Mouse (Mus musculus): ENCODE results near the gene Rabggta. TPM values are rescaled to one million over a fixed set of nuclear protein-coding genes. Genes with fewer than 3 reads are reported as not detected.

Rabggta gene
- total RNA-seq, 2 experiments from 2014 or later = 12.6 to 20.2 TPM

DNA sequence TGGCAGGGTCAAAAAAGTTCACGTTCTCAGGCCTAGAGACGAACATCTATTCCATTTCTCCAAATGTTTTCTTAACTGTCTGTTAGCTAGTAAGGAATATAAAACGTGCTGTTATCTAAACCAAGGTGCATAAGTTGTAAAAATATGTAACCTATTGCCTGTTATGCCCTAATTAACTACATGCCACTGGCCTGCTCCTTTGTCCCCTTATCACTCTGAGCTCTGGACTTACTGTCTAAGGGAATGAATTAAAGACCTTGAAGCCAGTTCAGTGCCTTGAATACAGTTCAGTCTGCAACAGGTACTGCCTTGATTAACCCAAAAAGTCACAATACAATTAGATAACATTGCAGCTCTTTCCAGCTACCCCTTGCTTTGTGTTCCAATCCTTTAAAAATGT, 13.3 kb upstream of the Rabggta start:
- no peak for ATAC-seq (replicated peaks; ENCODE audit: low FRiP score, low TSS enrichment, poor library complexity, severe bottlenecking)

DNA sequence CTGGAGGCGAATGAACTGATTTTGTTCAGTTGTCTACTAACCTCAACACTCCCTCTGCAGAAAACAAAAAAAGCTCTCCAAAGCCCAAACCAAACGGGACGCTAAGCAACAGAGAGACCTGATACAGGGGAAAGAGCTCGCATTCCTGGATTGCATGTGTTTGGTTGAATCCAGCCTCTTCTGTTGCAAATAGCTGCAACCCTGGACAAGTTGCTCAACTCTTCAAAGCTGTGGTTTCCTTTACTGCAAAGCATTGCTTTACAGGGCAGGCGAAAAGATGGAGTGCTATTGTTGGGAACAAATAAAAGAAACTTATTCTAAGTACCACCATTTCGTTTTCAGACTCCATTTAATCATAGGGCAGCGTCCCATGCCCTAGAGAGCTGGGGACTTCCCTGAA, 12.8 kb upstream of the Rabggta start:
- ATAC-seq (replicated peaks; ENCODE audit: low FRiP score, low TSS enrichment, poor library complexity, severe bottlenecking) = no peak

DNA sequence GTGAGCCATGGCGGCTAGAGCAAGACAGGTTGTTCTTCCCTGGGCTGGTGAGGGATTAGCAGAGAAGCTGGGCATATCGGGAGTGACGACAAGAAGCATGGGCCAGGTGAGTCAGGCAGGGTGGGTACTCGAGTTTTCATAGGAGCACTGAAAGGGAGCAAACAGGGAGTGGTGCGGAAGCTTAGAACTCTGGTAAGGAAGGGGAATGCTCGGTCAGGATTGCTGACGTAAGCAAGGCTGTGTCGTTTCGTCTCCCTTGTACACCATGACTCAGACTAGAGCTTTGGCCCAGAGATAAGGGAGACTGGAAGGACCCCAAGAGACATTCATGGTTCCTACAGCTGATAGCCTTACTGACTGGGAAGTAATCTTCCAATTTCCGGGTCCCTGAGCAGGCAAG, 11.8 kb upstream of the Rabggta start:
- no peak for ATAC-seq (replicated peaks; ENCODE audit: low FRiP score, low TSS enrichment, poor library complexity, severe bottlenecking)

DNA sequence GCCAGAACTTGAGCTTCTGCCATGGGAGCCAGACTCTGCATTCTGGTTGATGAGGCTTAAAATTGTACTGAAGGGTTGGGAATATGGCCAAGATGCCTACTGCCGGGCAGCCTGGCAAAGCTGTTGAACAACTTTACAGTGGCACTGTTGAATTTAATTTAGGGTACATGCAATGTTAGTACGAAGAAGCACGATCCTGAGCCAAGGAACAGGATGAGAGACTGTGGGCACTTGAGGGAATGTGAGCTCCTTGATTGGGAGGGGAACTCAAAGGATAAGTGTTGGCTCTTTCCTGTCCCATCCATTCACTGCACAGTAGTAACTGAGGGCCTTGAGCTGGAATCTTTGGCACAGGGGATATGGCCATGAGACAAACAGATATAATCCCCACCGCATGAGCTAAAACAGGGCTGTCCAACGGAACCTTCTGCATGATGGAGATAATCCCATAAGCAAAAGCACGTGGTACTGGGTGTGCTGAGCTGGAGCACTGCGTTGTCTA, 8.5 kb upstream of the Rabggta start:
- ATAC-seq (replicated peaks; ENCODE audit: low FRiP score, low TSS enrichment, poor library complexity, severe bottlenecking) = no peak

DNA sequence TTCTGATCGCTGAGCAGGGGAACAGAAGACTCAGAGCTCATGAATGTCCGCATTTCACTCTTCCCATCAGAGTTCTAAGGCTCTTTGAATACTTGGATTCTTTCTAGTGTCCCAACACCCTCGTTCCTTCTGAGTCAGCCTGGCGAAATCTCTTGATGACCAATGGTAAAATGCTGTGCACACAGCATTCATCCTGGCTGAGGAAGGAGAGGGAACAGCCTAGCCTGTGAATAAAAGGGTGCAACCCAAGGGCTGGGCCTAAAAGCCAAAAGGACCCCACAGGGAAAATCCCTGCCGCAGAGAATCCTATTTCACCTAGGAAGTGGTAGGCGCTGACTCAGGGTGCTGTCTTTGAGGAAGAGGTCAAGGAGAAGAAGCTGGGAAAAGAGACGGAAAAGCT, 8.1 kb upstream of the Rabggta start:
- no peak for ATAC-seq (replicated peaks; ENCODE audit: low FRiP score, low TSS enrichment, poor library complexity, severe bottlenecking)

DNA sequence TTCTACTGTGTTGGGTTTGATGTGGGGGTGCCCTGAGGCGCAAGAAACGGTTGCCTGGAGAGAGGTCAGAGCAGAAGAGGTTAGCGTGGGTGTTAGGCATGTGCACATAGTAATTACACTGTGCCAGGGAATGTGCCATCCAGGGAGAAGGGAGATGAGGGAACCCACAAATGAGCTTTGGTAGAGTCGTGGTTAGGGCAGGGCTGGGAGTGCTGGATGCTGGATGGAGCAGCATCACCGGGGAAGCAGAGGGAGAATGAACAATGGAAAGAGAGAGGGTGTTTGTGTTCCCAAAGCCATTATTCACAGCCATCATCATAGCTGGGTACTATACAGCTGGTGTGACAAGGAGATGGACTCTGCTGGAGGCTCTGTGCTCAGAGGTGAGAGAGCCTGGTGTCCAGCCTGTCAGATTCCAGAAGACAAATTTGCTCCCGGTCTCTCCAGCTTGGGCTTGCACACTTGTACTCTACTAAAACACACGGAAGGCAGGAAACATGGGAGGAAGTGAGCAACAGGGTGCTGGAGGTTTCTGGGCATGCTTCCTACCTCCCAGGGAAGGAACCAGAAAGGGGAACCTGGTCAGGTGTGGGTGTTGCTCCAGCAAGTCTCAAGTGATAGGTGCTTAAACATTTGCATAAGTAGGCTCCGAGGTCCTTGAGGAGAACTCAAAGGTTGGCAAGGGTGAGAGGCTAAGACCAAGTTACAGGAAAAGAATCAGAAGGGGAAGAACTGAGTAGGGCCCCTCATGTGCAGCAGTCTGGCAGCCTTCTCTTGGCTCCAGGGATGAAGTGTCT, 6.0 kb upstream of the Rabggta start:
- ATAC-seq (replicated peaks; ENCODE audit: low FRiP score, low TSS enrichment, poor library complexity, severe bottlenecking) = no peak

DNA sequence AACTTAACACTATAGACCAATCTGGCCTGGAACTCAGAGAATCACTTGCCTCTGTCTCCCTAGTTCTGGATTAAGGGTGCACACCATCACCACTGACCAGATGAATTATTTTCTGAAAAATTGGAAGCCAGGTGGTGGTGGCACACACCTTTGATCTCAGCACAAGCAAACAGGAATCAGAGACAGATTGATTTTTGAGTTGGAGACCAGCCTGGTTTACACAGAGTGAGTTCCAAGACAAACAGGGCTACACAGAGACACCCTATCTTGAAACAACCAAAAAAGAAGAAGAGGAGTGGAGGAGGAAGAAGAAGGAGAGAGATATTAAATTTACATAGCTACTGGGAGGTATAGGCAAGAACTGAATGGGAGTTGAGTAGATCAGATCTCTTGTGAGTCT, 4.2 kb upstream of the Rabggta start:
- ATAC-seq (replicated peaks; ENCODE audit: low FRiP score, low TSS enrichment, poor library complexity, severe bottlenecking) = no peak

DNA sequence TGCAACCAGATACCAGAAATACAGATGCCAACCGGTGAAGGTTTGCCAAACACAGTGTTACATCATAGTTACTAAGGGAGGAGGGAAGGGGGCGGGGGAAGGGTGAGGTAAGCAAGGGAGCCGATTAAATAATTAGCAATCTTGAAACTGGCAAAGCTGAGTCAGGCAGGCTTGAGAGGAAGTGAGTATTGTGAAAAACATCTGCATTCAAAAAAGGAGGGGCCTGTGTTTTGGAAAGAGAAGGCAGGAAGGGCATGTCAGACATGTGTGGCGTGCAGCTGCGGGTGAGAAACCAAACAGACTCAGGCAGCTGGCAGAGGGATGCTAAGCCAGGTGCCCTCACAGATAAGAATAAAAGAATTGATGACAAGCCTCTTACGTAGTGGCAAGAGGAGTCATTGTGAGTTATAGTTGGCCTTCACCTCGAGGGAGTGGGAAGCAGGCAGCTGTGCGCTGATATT, 2.4 kb upstream of the Rabggta start:
- ATAC-seq (replicated peaks; ENCODE audit: low FRiP score, low TSS enrichment, poor library complexity, severe bottlenecking) = peak; percentile 76

DNA sequence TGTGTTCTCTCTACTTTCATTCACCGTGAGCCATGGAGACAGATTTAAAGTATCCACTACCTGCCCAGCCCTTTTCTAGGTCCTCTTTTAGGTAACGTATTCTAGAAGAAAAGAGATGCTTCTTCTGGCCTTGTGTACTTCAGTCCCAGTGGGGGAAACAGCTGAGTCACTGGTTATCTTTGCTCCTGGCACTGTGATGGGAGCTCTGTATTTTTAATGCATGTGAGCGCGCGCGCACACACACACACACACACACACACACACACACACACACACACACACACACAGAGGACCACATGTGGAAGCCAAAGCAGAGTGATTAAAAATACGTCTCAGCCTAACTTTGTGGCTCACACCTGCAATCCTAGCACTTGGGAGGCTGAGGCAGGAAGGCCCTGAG, 1.4 kb upstream of the Rabggta start:
- no peak for ATAC-seq (replicated peaks; ENCODE audit: low FRiP score, low TSS enrichment, poor library complexity, severe bottlenecking)

DNA sequence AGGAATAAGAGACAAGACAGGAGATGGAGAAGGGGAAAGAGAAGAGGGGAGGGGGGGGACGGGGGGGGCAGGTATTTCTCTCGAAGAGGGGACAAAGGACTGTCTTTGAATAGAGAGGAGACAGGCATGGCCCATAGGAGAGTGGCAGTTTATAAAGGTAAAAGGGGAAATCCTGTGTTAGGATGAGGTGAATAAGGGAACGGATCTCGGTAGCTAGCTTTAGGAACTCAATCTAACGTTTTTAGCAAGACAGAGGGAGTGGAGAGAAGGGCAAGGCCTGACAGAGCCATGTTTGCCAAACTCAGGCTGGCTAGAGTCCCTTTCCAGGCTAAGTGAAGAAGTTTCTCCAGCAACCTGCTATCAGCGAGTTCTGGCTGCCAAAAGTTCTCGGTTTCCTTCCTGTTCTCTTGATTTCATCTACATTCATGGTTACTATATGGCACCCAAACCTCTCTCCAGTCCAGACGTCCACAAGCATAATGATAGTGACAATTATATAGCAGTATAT, 429 bp upstream of the Rabggta start:
- ATAC-seq (replicated peaks; ENCODE audit: low FRiP score, low TSS enrichment, poor library complexity, severe bottlenecking) = no peak

DNA sequence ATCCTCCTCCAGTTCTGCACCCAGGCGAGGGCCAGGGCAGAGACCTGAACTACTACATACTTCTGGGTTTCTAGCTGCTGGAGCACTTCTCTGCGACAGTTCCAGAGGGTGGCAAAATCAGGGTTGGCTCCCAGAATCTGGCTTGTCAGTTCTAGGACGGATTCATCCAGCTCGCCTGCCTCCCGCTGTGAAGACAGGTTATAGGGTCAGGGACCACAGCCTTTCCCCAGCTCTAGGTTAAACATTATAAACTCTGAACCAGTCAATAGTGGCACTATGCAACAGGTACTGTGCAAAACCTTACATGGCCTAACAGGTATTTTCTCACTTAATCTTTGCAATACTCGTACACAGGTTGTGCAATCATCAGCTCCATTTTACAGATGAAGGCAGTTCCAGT, 987 bp downstream of the Rabggta start:
- ATAC-seq (replicated peaks; ENCODE audit: low FRiP score, low TSS enrichment, poor library complexity, severe bottlenecking) = no peak

DNA sequence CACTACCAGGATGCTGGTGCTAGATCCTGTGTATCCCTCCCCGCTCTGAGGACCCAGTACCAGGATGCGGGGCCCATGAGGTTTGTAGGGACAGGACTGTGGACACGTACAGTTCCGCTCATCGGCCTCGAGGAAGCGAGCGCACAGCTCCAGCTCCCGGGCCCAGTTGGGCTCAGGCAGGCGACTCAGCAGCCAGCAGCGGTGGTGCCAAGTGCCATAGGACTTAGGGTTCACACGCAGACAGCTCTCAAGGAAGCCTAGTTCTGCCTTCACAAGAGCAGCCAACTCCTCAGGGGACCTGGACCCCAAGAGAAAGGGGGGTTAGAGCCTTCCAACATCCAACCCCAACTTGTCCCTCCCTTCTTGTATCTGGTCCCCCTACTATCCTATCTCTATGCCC, 1.4 kb downstream of the Rabggta start:
- no peak for ATAC-seq (replicated peaks; ENCODE audit: low FRiP score, low TSS enrichment, poor library complexity, severe bottlenecking)

DNA sequence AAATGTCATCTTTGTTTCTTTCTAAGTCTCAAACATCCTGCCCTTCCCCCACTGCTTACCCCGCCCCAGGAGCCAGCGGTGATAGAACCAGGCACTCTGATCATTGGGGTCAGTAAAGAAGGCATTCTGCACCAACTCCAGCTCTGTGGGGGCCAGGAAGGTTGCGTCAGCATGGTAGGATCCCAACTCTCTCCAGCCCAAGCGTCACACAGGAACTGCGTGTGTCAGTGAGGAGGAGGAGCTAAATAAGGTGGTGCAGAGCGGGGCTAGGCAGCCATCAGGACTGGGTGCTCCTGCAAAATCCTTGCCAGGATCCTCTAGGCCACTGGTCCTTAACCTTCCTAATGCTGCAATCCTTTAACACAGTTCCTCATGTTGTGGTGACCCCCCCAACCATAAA, 2.3 kb downstream of the Rabggta start:
- no peak for ATAC-seq (replicated peaks; ENCODE audit: low FRiP score, low TSS enrichment, poor library complexity, severe bottlenecking)

DNA sequence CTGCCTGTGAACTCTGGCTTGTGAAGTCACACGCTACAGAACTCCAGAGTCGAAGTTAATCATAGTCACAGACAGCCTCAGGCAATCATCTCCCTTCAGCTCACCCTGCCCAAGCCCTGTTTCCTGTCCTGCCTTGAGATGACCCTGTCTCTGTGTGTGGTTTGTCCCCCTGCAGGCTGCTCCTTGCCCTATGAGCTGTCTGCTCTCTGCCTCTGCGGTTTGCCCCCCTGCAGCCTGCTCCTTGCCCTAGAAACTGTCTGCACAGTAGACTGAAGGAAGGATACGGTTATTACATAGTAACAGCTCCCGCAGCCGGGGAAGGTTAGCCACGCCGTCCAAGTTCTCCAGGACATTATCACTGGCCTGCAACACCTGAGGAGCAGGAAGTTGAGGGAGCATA, 5.2 kb downstream of the Rabggta start:
- no peak for ATAC-seq (replicated peaks; ENCODE audit: low FRiP score, low TSS enrichment, poor library complexity, severe bottlenecking)

DNA sequence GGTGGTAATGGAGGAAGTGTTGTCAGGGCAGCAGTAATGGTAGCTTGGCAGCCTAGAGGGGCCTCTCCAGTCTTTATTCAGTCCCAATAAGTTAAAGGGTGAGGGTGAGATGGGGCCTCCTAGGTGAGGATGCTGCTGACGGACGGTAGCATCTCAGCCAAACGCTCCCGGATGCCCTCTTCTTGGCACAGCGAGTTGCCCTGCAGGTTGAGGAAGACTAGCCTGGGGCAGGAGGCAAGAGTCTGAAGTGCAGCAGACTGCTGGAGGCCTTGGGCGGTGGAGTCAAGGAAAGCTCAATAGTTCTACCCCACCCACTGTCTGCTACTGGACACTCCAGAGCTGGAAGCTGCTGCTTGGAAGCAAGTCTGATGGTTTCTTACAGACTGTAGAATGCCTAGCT, 5.8 kb downstream of the Rabggta start:
- no peak for ATAC-seq (replicated peaks; ENCODE audit: low FRiP score, low TSS enrichment, poor library complexity, severe bottlenecking)

DNA sequence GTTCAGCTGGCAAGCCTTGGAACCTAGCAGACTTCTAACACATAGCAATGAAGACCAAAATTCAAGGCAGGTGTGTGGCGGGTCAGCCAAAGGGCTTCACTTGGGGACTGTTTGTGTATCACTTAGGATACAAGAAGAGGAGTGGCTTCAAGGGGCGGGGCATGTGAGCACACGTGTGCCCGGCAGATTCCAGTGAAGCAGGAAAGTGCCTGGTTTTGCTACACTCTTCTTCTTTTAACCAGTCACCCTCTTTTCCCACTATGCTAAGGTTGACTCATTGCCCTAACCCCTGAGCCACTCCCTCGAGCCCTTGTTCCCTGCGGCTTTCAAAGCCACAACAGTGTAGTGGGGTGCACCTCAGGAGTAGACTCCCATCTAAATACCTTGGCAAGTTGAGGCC, 7.2 kb downstream of the Rabggta start:
- ATAC-seq (replicated peaks; ENCODE audit: low FRiP score, low TSS enrichment, poor library complexity, severe bottlenecking) = peak; percentile 46

DNA sequence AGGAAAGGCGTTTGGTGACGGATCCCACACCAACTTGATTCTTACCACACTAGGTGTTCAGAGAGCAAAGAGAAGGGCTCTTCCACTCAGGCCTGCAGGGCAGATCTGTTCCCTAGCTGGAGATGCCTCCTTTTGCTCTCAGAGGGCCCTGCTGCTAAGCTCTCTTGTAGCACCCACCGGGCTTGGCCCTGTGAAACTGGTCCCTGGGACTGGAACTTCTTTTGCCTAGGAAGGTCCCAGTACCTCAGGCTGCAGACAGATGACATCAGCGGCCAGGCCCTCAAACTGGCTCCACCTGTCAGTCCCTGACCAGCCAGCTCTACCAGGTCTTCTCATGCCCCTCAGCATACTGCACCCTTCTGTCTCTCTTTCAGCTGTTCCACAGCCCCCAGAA, 8.3 kb downstream of the Rabggta start, which contains the start of gene Tgm1:
TSS of gene Tgm1 (minus strand) at position 198 of the 394 bp plus-strand sequence.
- no peak for ATAC-seq (replicated peaks; ENCODE audit: low FRiP score, low TSS enrichment, poor library complexity, severe bottlenecking)

DNA sequence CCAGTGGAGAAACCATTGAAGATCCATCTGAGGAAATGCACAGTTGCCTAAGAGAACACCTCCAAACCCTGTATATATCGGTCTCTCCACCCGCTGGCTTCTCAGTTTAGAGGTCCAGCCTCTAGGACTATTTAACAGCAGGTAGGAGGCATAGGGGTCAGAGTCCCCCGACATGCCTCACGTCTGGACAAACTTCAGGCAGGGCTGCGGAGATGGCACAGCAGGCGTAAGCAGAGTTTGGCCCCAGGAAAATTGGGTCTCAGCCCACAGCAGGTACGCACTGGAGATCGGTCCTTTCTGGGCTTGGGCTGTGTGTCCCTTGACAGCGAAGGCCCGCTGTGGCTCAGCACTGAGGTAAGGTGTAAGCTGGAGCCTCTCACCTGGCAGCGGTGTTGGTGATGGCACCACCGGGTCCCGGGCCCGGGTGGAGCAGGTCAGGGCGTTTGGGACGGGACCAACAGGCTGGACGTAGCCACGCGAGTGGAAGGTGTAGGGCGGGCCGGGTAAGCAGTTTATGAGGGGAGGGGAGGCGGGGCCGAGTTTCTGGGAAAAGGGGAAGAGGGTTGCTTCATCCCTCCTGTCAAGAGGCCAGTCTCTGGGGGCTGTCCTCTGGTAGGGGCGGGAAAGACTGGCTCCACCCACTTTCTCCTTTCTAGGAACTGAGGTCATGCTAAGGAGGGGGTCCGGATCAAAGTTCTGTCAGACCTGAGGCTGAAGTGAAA, 8.9 kb downstream of the Rabggta start:
- no peak; the same call in 1 of the 2 replicates for ATAC-seq (replicated peaks; ENCODE audit: low FRiP score, low TSS enrichment, poor library complexity, severe bottlenecking)

DNA sequence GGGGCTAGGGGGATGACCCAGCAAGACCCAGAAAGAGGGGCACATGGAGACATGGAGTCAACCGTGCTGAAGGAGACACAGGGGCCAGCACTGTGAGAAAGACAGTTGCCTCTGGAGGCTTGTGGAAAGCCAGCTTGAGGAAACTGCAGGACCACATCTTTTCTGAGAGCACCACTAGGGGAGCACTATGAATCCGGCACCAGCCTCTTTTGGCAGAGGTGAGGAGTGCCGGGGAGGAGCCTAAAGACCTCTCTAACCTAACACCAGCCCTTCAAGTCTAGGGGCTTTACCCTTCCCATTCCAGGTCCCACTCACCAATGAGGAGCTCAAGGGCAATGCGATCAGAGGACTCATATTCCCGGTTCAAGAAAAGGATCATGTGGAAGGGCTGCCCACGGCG, 10.3 kb downstream of the Rabggta start:
- no peak for ATAC-seq (replicated peaks; ENCODE audit: low FRiP score, low TSS enrichment, poor library complexity, severe bottlenecking)

DNA sequence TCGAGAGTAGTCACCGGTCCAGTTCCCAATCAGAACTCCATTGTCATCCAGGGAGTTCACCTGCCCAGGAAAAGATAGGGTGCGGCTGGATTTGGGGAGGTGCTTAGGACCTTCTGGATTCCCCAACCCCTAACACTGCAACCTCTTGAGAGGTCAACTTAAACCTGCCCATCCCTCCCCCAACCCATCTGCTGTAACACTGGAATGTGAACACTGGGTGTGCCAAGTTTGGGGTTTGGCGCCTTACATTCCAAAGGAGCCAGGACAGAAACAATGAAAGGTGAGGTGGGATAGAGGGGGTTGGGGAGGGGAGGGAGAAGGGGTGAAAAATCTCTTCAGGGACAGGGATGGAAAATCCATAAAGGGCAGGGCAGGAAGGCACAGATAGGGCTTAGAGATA, 12.6 kb downstream of the Rabggta start:
- ATAC-seq (replicated peaks; ENCODE audit: low FRiP score, low TSS enrichment, poor library complexity, severe bottlenecking) = no peak

DNA sequence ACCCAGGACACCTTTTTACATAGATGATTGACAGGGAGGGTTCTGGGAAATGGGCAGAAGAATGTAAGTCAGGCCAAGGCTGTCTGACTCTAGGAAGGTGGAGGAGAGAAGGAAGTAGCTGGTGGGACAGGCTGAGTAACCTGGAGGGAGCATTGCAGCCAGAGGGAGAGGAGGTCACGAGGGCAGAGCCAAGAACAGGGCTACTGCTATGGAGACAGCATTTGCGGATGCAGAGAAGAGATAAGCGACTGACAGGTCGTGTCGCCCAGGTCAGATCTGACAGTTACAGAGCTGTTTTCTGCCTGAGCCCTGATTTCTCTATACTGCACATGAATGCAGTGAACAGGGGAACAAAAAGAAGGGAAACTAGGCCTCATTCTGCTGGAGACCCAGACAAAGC, 14.7 kb downstream of the Rabggta start:
- ATAC-seq (replicated peaks; ENCODE audit: low FRiP score, low TSS enrichment, poor library complexity, severe bottlenecking) = peak; percentile 73

All from megakaryocyte-erythroid progenitor cell, adult 5-6 weeks (primary cell).